Comparison of ENCODE assay signal across 8 mouse cellular contexts in genomic region chr14:27413961-27414360, GRCm38 (mm10). TPM values are rescaled to one million over a fixed set of nuclear protein-coding genes. Genes with fewer than 3 reads are reported as not detected.
DNase-seq lines count a peak whose midpoint lies in the region; ATAC-seq and TF ChIP-seq lines count a peak whose summit lies in the region.

No protein-coding gene starts in this region.

- peak; percentile 78 for DNase-seq in hindbrain, embryonic 14.5 days (ENCODE audit: low spot score)
- DNase-seq in 416B (ENCODE audit: low read depth) (peak; percentile 75), ES-E14 (ENCODE audit: low read depth, low spot score) (no peak)
- peak; percentile 28 for DNase-seq in telencephalon, adult 2 months (ENCODE audit: low read depth, low spot score)
- no peak for DNase-seq in ovary, postnatal 14 days (ENCODE audit: low spot score)
- DNase-seq in testis, postnatal 14 days (ENCODE audit: low spot score) = no peak

- in situ Hi-C loops in ES-E14 (cut with MboI; ENCODE audit: low sequenced_read_pairs in 2 of 2, unreplicated experiment in 2 of 2) = loop anchor here in 1 of 2 experiments (10.0 kb wide), 1 partner anchor 159 kb away; no protein-coding TSS in a partner anchor

- no peak for ATAC-seq in hindbrain, embryonic 14.5 days (ENCODE audit: low FRiP score)
- no peak for ATAC-seq in hindbrain, embryonic 13.5 days (ENCODE audit: low FRiP score)
- ATAC-seq in granulocyte monocyte progenitor cell, adult 5-6 weeks (replicated peaks; ENCODE audit: poor library complexity, severe bottlenecking) = peak; percentile 84

- H3K4me1 ChIP-seq in hindbrain, embryonic 14.5 days (replicated peaks; ENCODE audit: control insufficient read depth, insufficient read depth, low read length) = no peaks in the 10 kb centered on the region
- no peaks in the 10 kb centered on the region for H3K4me1 ChIP-seq in hindbrain, embryonic 13.5 days (replicated peaks)
- H3K4me1 ChIP-seq in ES-E14 (ENCODE audit: control insufficient read depth in 2 of 2, insufficient read depth in 2 of 2, low read length in 2 of 2, poor library complexity in 1 of 2) = no peaks in the 10 kb centered on the region

- H3K4me2 ChIP-seq in hindbrain, embryonic 14.5 days (replicated peaks) = no peak overlapping the region
- H3K4me2 ChIP-seq in hindbrain, embryonic 13.5 days = no peak overlapping the region

- no peak overlapping the region for H3K4me3 ChIP-seq in hindbrain, embryonic 14.5 days (replicated peaks; ENCODE audit: low read length)
- no peak overlapping the region for H3K4me3 ChIP-seq in hindbrain, embryonic 13.5 days
- no peak overlapping the region for H3K4me3 ChIP-seq in ES-E14 (ENCODE audit: insufficient read depth in 1 of 2, low read depth in 1 of 2, low read length in 2 of 2, poor library complexity in 1 of 2, severe bottlenecking in 1 of 2)

- no peaks in the 10 kb centered on the region for H3K27me3 ChIP-seq in hindbrain, embryonic 14.5 days (ENCODE audit: control insufficient read depth, insufficient read depth, low read length)
- no peaks in the 10 kb centered on the region for H3K27me3 ChIP-seq in hindbrain, embryonic 13.5 days

- no peaks in the 10 kb centered on the region for H3K36me3 ChIP-seq in hindbrain, embryonic 14.5 days (replicated peaks; ENCODE audit: control insufficient read depth, insufficient read depth)
- H3K36me3 ChIP-seq in hindbrain, embryonic 13.5 days = no peaks in the 10 kb centered on the region
- no peaks in the 10 kb centered on the region; the same call in 1 of the 2 replicates for H3K36me3 ChIP-seq in ES-E14 (ENCODE audit: control insufficient read depth, insufficient read depth, low read length, poor library complexity, severe bottlenecking)

- no peak overlapping the region for H3K9ac ChIP-seq in hindbrain, embryonic 14.5 days
- no peak overlapping the region for H3K9ac ChIP-seq in hindbrain, embryonic 13.5 days
- H3K9ac ChIP-seq in ES-E14 (ENCODE audit: insufficient read depth, low read depth, low read length, poor library complexity, severe bottlenecking) = no peak overlapping the region

- H3K9me3 ChIP-seq in hindbrain, embryonic 14.5 days (ENCODE audit: control insufficient read depth, low read length) = peaks cover 6% of the 10 kb centered on the region; the same call in 1 of the 2 replicates
- H3K9me3 ChIP-seq in hindbrain, embryonic 13.5 days = peaks cover 2% of the 10 kb centered on the region; the same call in 1 of the 2 replicates
- H3K9me3 ChIP-seq in ES-E14 (ENCODE audit: control insufficient read depth, insufficient read depth, low read depth, low read length) = no peaks in the 10 kb centered on the region

- no peak overlapping the region for H3K27ac ChIP-seq in hindbrain, embryonic 14.5 days
- H3K27ac ChIP-seq in hindbrain, embryonic 13.5 days = no peak overlapping the region
- H3K27ac ChIP-seq in ES-E14 (ENCODE audit: insufficient read depth, low read depth, low read length, poor library complexity, severe bottlenecking) = no peak overlapping the region

- WGBS in hindbrain, embryonic 14.5 days = 49% methylated on average over 4 of the region's 4 CpGs
- 51% methylated on average over 4 of the region's 4 CpGs for WGBS in hindbrain, embryonic 13.5 days

TF ChIP-seq in ES-E14, 5 proteins besides CTCF, POLR2A, EP300 and RAD21:
- TF ChIP-seq HCFC1 (IDR thresholded peaks at IDR 0.05; ENCODE audit: borderline replicate concordance, insufficient read depth, low read length) (no peak), ZC3H11A (IDR thresholded peaks at IDR 0.05; ENCODE audit: borderline replicate concordance, low read depth, low read length) (peak; percentile 84)

RNA-seq across cellular contexts. Expression of gene Fam208a, which starts 14.7 kb away (rescaled TPM):
- polyA plus RNA-seq in hindbrain, embryonic 14.5 days (2014; fragmentation: Nextera tagmentation; extraction: Ambion mirVana) = 14.0 and 18.3 TPM in 2 replicates
- 16.6 and 18.2 TPM in 2 replicates for polyA plus RNA-seq in hindbrain, embryonic 13.5 days (2015; fragmentation: Nextera tagmentation; extraction: Ambion mirVana)
- 45.3 and 51.8 TPM in 2 replicates for total RNA-seq in ES-E14 (2012; rRNA removed)
- total RNA-seq in granulocyte monocyte progenitor cell, adult 5-6 weeks (2014; fragmentation: Nextera tagmentation) = 28.4 and 32.0 TPM in 2 replicates
- total RNA-seq in granulocyte monocyte progenitor cell, adult 5-6 weeks (2017) = 22.1 and 31.7 TPM in 2 replicates

Comparison
In these comparisons a context has a peak if more than half of its experiments do, and no peak if none do; other contexts are left out.
1. DNase-seq: peak in hindbrain, embryonic 14.5 days (single experiment), 416B (single experiment) and telencephalon, adult 2 months (single experiment); none in ES-E14 (single experiment), ovary, postnatal 14 days (single experiment) and testis, postnatal 14 days (single experiment).